In the genomic region with DNA sequence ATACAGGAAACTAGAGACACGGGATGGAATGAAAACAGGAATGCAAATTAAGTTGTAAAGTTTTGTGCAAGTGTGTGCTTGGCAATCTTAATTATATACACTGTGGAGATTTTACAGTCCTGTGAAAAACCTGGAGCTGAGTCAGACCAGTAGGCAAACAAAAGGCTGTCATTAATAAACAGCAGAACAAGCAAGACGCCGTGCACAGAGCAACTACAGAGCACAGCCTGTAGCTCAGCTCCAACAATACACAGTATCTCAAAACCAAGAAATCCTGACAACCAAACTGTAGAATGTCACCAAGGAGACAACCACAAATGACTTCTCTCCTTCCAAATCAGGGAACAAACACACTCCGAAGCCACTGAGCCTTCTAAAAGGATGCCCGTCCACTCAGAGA, we compare ENCODE assay signal across 15 mouse cellular contexts. TPM values are rescaled to one million over a fixed set of nuclear protein-coding genes. Genes with fewer than 3 reads are reported as not detected.
A peak's percentile ranks its signal among the peaks of the same experiment; 100 is the strongest.
DNase-seq lines count a peak whose midpoint lies in the region; ATAC-seq and TF ChIP-seq lines count a peak whose summit lies in the region.
"Had no signal": no experiment of that assay in that cellular context is flagged by ENCODE, and none has a peak within 500 bp of the region (broad histone marks: within the 10 kb centered on the region; RNA-seq: fewer than 3 reads in every experiment).

No protein-coding gene starts in this region.

- 56% methylated on average over 5 of the region's 5 CpGs for WGBS in liver, adult 2 months
- WGBS in liver, embryonic 11.5 days = 80% methylated on average over 5 of the region's 5 CpGs
- 43% methylated on average over 5 of the region's 5 CpGs for WGBS in forebrain, embryonic 12.5 days
- 24% methylated on average over 5 of the region's 5 CpGs for WGBS in hindbrain, embryonic 16.5 days
- WGBS in neural tube, embryonic 13.5 days = 15% methylated on average over 5 of the region's 5 CpGs
- 85% methylated on average over 5 of the region's 5 CpGs for WGBS in embryonic facial prominence, embryonic 10.5 days

- H3K4me2 ChIP-seq in liver, embryonic 11.5 days = no peak overlapping the region
- no peak overlapping the region for H3K4me2 ChIP-seq in forebrain, embryonic 12.5 days
- H3K4me2 ChIP-seq in hindbrain, embryonic 16.5 days (ENCODE audit: low read length) = no peak overlapping the region
- H3K4me2 ChIP-seq in neural tube, embryonic 13.5 days = no peak overlapping the region

- H3K36me3 ChIP-seq in liver, adult 2 months (ENCODE audit: control insufficient read depth, insufficient read depth, low read length) = peaks cover 46% of the 10 kb centered on the region
- peaks cover 5% of the 10 kb centered on the region; the same call in 1 of the 2 replicates for H3K36me3 ChIP-seq in liver, embryonic 11.5 days (ENCODE audit: control insufficient read depth, insufficient read depth, low read length)
- no peaks in the 10 kb centered on the region; the same call in 1 of the 2 replicates for H3K36me3 ChIP-seq in forebrain, embryonic 12.5 days (replicated peaks)
- no peaks in the 10 kb centered on the region for H3K36me3 ChIP-seq in hindbrain, embryonic 16.5 days (ENCODE audit: control insufficient read depth, insufficient read depth, low read length)
- peaks cover 3% of the 10 kb centered on the region; the same call in 1 of the 2 replicates for H3K36me3 ChIP-seq in neural tube, embryonic 13.5 days
- peaks cover 17% of the 10 kb centered on the region for H3K36me3 ChIP-seq in embryonic facial prominence, embryonic 10.5 days (replicated peaks)

- 0 out of 2 replicates have a peak overlapping the region, but pooled peaks have one; percentile 21 for H3K9ac ChIP-seq in liver, adult 2 months (ENCODE audit: low read depth, low read length)
- no peak overlapping the region for H3K9ac ChIP-seq in liver, embryonic 11.5 days (ENCODE audit: low read depth, low read length)
- H3K9ac ChIP-seq in forebrain, embryonic 12.5 days = no peak overlapping the region
- no peak overlapping the region for H3K9ac ChIP-seq in hindbrain, embryonic 16.5 days (ENCODE audit: low read depth, low read length)
- H3K9ac ChIP-seq in neural tube, embryonic 13.5 days = no peak overlapping the region
- H3K9ac ChIP-seq: liver, embryonic 14.5 days had no signal

- no peak for ATAC-seq in liver, embryonic 11.5 days (replicated peaks; ENCODE audit: low FRiP score)
- peak; percentile 76 for ATAC-seq in forebrain, embryonic 12.5 days (ENCODE audit: low FRiP score)
- peak; percentile 92 for ATAC-seq in hindbrain, embryonic 16.5 days
- peak; percentile 90 for ATAC-seq in neural tube, embryonic 13.5 days (ENCODE audit: low read depth)

- no peak for TF ChIP-seq POLR2A in liver, adult 2 months (IDR thresholded peaks at IDR 0.05; ENCODE audit: extremely low read depth, insufficient read depth, low read length)

- 0 out of 2 replicates have a peak overlapping the region, but pooled peaks have one; percentile 14 for H3K27ac ChIP-seq in liver, adult 2 months (replicated peaks; ENCODE audit: insufficient read depth, low read depth, low read length)
- H3K27ac ChIP-seq in liver, embryonic 11.5 days (ENCODE audit: low read depth, low read length) = no peak overlapping the region
- peak overlapping the region; percentile 14; the same call in 1 of the 2 replicates for H3K27ac ChIP-seq in forebrain, embryonic 12.5 days
- H3K27ac ChIP-seq in hindbrain, embryonic 16.5 days (ENCODE audit: low read depth, low read length) = no peak overlapping the region
- H3K27ac ChIP-seq in neural tube, embryonic 13.5 days (replicated peaks) = 0 out of 2 replicates have a peak overlapping the region, but pooled peaks have one; percentile 23
- H3K27ac ChIP-seq in embryonic facial prominence, embryonic 10.5 days (replicated peaks) = no peak overlapping the region
- H3K27ac ChIP-seq: liver, embryonic 14.5 days had no signal

- no peaks in the 10 kb centered on the region for H3K27me3 ChIP-seq in liver, adult 2 months (ENCODE audit: control insufficient read depth, insufficient read depth, low read length)
- no peaks in the 10 kb centered on the region for H3K27me3 ChIP-seq in liver, embryonic 11.5 days (replicated peaks; ENCODE audit: control insufficient read depth, insufficient read depth, low read length)
- no peaks in the 10 kb centered on the region for H3K27me3 ChIP-seq in forebrain, embryonic 12.5 days
- no peaks in the 10 kb centered on the region for H3K27me3 ChIP-seq in hindbrain, embryonic 16.5 days (replicated peaks; ENCODE audit: control insufficient read depth, insufficient read depth, low read length)
- no peaks in the 10 kb centered on the region for H3K27me3 ChIP-seq in neural tube, embryonic 13.5 days
- H3K27me3 ChIP-seq in embryonic facial prominence, embryonic 10.5 days (replicated peaks; ENCODE audit: low read depth, poor library complexity, severe bottlenecking) = no peaks in the 10 kb centered on the region

- H3K9me3 ChIP-seq in liver, embryonic 11.5 days (ENCODE audit: control insufficient read depth, low read length) = no peaks in the 10 kb centered on the region
- no peaks in the 10 kb centered on the region for H3K9me3 ChIP-seq in forebrain, embryonic 12.5 days
- H3K9me3 ChIP-seq in hindbrain, embryonic 16.5 days (ENCODE audit: control insufficient read depth, low read length) = no peaks in the 10 kb centered on the region
- H3K9me3 ChIP-seq in neural tube, embryonic 13.5 days = no peaks in the 10 kb centered on the region
- H3K9me3 ChIP-seq in embryonic facial prominence, embryonic 10.5 days = no peaks in the 10 kb centered on the region

- TF ChIP-seq CTCF in liver, adult 2 months (IDR thresholded peaks at IDR 0.05; ENCODE audit: low read depth, low read length) = no peak

- DNase-seq in liver, adult 2 months (ENCODE audit: extremely low read depth, low read depth, low spot score) = no peak
- DNase-seq in liver, embryonic 11.5 days (ENCODE audit: low spot score) = no peak
- no peak for DNase-seq in left cerebral cortex, postnatal 36 days (ENCODE audit: low spot score in 2 of 2)
- DNase-seq in embryonic facial prominence, embryonic 10.5 days (ENCODE audit: low spot score) = no peak
- DNase-seq in ovary, postnatal 36 days (ENCODE audit: low spot score) = no peak
- DNase-seq: adrenal gland, adult 8-10 months; cerebellum, postnatal 14 days; heart, postnatal 14 days; spleen, adult 18-20 months; thymus, postnatal 25 days had no signal

- peaks cover 6% of the 10 kb centered on the region; the same call in 1 of the 2 replicates for H3K79me2 ChIP-seq in liver, adult 2 months (ENCODE audit: control insufficient read depth, insufficient read depth, low read length)

- H3K4me1 ChIP-seq in liver, adult 2 months (ENCODE audit: control insufficient read depth, insufficient read depth, low read length) = peaks cover 14% of the 10 kb centered on the region
- H3K4me1 ChIP-seq in liver, embryonic 11.5 days (replicated peaks; ENCODE audit: control insufficient read depth, insufficient read depth, low read length) = no peaks in the 10 kb centered on the region
- peaks cover 3% of the 10 kb centered on the region for H3K4me1 ChIP-seq in forebrain, embryonic 12.5 days
- no peaks in the 10 kb centered on the region for H3K4me1 ChIP-seq in hindbrain, embryonic 16.5 days (ENCODE audit: control insufficient read depth, insufficient read depth, low read depth, low read length)
- H3K4me1 ChIP-seq in neural tube, embryonic 13.5 days (replicated peaks) = peaks cover 4% of the 10 kb centered on the region
- no peaks in the 10 kb centered on the region for H3K4me1 ChIP-seq in embryonic facial prominence, embryonic 10.5 days

- H3K4me3 ChIP-seq in liver, adult 2 months (ENCODE audit: insufficient read depth, low read depth, low read length) = no peak overlapping the region
- no peak overlapping the region for H3K4me3 ChIP-seq in liver, embryonic 11.5 days (ENCODE audit: low read depth, low read length)
- no peak overlapping the region for H3K4me3 ChIP-seq in forebrain, embryonic 12.5 days (replicated peaks)
- no peak overlapping the region for H3K4me3 ChIP-seq in hindbrain, embryonic 16.5 days (ENCODE audit: low read length)
- H3K4me3 ChIP-seq in neural tube, embryonic 13.5 days = no peak overlapping the region
- H3K4me3 ChIP-seq in embryonic facial prominence, embryonic 10.5 days = no peak overlapping the region
- H3K4me3 ChIP-seq: myocyte had no signal

- intact Hi-C loops in left cerebral cortex, postnatal 36 days (cut with DNase I) = no loop called here

RNA-seq across cellular contexts. Expression of gene Abcd3, which starts 24.7 kb away (rescaled TPM):
- 277 and 397 TPM in 2 replicates for total RNA-seq in liver, adult 2 months (2014; rRNA removed)
- polyA plus RNA-seq in liver, adult 2 months (2012; rRNA removed) = 45.5 and 49.5 TPM in 2 replicates
- polyA plus RNA-seq in liver, embryonic 11.5 days (2014; fragmentation: Nextera tagmentation; extraction: Ambion mirVana) = 41.5 and 49.1 TPM in 2 replicates
- polyA plus RNA-seq in forebrain, embryonic 12.5 days (2016; fragmentation: Nextera tagmentation; extraction: Ambion mirVana) = 65.4 and 69.9 TPM in 2 replicates
- 84.4 and 85.7 TPM in 2 replicates for polyA plus RNA-seq in hindbrain, embryonic 16.5 days (2015; fragmentation: Nextera tagmentation; extraction: Ambion mirVana)
- polyA plus RNA-seq in neural tube, embryonic 13.5 days (2015; fragmentation: Nextera tagmentation; extraction: Ambion mirVana) = 63.2 and 75.3 TPM in 2 replicates
- 10 to 100 TPM; 46.4 to 53.1 TPM for total RNA-seq in left cerebral cortex, postnatal 36 days (2021)
- 40.1 and 44.0 TPM in 2 replicates for polyA plus RNA-seq in embryonic facial prominence, embryonic 10.5 days (2016; fragmentation: Nextera tagmentation; extraction: Ambion mirVana)

Comparison
In these comparisons a context has a peak if more than half of its experiments do, and no peak if none do; other contexts are left out.
1. H3K27ac ChIP-seq: peak in liver, adult 2 months (single experiment), forebrain, embryonic 12.5 days (single experiment) and neural tube, embryonic 13.5 days (single experiment); none in liver, embryonic 11.5 days (single experiment), hindbrain, embryonic 16.5 days (single experiment) and embryonic facial prominence, embryonic 10.5 days (single experiment).